Mouse (Mus musculus): ENCODE measurements around the gene Tmem211.
A peak's percentile ranks its signal among the peaks of the same experiment; 100 is the strongest.

Tmem211 gene

GRCm38 (mm10) chr5:113214455-113214854, 12.3 kb upstream of the Tmem211 start:
- no peak for DNase-seq

DNA sequence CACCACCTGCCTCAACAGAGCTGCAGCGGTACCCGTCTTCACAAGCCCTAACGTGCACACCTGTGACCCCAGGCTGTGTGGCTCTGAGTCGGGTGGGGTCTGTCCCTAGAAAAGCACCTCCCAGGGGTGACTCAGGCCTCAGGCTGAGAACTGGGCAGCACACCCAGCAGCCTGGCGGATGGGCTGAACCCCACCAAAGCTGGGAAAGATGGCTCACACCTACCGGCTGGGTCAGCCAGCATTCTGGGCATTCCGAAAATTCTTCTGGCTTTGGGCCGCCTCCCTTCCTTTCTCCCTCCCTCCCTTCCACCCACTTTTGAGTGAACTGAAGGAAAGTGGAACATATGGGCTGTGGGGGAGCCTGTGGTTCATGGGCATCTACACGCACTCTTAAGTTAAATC, 11.1 kb upstream of the Tmem211 start:
- DNase-seq, result no peak

- DNase-seq, result no peak
Measured at GRCm38 (mm10) chr5:113216328-113216960, 10.3 kb upstream of the Tmem211 start.

GRCm38 (mm10) chr5:113217076-113217475, 9.6 kb upstream of the Tmem211 start:
- no peak for DNase-seq

DNA sequence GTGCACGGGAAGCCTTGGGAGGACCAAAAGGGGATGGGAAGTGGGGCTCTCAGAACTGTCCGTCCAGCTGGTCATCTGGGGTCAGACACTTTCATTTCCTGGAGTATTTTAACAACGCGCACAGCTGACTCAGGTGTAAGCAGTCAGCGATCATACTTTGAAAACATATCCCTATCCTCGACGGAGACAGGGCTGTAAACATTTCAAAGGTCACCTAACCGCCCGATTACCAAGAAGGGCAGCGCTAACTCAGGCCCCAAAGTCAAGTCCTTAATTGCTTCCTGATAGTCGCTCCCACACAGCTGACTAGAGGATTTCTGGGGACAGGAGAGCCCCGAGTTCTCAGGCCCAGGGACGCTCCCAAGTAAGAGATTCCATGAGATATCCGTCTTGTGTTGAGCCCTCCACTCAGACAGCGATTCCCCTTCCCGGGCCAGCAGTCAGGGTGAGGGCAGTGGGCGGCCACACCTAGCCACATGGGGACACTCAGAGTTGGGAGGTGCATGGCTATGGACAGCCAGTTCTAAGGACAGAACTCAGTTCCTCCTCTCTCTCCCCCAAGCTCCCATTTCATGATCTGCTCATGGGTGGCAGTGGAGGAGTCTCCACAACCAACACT, 8.0 kb upstream of the Tmem211 start:
- no peak for DNase-seq

DNA sequence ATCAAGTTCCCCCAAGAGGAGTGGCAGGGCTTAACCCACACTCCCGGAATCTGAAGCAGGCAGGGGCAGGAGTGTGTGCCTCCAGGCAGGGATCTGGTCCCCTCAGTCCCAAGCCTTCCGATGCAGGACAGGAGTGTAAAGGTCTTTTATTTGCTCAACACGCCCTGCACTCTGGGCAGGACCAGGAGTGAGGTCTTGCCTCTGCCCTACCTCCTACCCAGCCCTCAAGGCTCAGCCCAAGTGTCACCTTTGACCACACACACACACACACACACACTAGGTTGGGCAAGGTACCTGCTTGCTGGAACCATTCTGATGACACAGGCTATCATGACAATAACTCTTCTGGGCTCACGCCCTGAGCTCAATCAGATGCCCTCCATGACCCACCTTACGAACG, 7.3 kb upstream of the Tmem211 start:
- no peak for DNase-seq

DNA sequence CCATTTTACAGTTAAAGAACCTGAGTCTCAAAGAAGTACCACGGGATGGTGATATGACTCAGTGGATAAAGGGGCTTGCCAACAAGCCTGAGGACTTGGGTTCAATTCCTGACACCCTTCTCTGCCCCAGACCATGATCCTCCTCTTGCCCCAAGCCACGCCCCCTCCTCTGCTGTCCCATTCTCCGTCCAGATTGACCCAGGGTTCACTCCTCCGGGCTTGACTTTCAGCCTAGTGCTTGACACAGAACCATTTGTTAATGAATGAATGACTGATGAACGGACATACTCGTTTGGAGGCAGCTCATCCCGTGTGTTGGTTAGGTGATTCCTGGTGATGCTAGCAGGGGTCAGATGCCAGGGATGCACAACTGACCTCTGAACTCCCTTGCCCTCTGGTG, 6.8 kb upstream of the Tmem211 start:
- DNase-seq, result no peak

- DNase-seq, result no peak
Measured at GRCm38 (mm10) chr5:113220383-113221146, 6.1 kb upstream of the Tmem211 start.

DNA sequence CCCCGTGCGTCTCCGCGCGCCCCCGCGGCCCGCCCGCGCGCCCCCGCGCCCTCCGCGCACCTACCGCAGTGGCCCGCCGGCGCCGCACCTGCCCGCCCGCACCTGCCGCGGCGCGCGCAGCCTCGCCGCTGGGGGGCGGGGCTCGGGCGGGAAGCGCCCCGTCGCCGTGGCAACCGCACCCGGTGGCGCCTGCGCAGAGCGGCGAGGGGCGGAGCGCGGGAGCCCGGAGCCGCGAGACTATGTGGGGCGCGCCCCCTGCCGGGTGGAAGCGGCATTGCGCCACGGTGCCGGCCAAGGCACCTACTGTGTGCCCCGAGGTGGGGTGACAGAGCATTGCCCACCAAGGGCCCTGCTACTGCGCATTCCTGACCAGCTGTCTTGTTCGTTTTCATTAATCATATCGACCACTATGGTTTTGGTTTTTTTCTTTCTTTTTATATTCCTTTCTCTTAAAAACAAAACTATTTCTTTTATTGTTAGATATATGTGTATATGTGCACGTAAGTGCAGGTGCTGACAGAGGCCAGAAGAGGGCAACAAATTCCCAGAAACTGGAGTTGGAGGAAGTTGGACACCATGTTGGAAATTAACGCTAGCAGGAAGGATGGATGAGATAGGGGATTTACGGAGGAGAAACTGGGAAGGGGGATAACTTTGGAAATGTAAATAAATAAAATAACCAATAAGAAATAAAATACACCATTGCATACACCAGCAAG, 5.4 kb upstream of the Tmem211 start, which contains the start of gene 2900026A02Rik:
TSS of gene 2900026A02Rik (minus strand) at position 90 of the 719 bp plus-strand sequence.
- peak; percentile 25 to 52 for DNase-seq

GRCm38 (mm10) chr5:113223888-113224287, 2.8 kb upstream of the Tmem211 start:
- DNase-seq, result no peak

GRCm38 (mm10) chr5:113225271-113225670, 1.4 kb upstream of the Tmem211 start:
- DNase-seq, result no peak

DNA sequence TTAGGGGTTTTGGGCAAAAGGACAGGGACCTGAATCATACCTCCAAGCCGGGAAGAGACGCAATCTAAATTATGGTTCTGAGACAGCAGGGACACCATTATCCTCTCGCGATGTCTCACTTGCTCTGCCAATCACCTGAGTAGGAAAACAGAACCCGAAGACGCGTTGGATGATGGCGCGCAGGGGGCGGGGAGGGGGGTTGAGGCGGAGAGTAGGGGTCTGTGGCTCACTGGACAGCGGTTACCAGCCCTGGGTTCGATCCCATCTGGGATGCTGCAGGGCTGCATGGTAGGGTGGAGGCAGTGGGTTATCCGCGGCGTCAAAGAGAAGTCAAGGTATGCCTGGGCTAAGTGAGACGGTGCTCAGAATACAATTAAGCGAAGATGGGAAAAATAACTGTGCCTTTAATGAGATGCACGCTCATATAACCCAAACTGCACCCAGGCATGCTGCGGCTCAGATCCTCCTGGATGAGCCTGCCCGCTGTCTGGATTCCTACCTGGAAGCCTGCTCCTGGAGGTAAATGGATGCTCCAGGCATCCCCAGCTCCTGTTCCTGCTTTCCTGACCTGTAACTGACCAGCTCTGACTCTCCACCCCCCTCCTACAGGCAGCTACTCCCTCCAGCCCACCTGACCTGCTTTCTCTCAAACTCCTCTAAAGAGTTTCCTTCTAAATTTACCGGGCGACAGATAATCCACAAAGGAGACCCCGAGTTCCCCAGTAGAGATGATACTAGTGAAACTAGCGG, 848 bp upstream of the Tmem211 start:
- no peak for DNase-seq

GRCm38 (mm10) chr5:113230196-113230595, 3.5 kb downstream of the Tmem211 start:
- DNase-seq, result no peak

- DNase-seq, result no peak
Measured at GRCm38 (mm10) chr5:113249263-113249930, 22.7 kb downstream of the Tmem211 start.

GRCm38 (mm10) chr5:113250806-113251205, 24.1 kb downstream of the Tmem211 start:
- DNase-seq, result no peak

DNA sequence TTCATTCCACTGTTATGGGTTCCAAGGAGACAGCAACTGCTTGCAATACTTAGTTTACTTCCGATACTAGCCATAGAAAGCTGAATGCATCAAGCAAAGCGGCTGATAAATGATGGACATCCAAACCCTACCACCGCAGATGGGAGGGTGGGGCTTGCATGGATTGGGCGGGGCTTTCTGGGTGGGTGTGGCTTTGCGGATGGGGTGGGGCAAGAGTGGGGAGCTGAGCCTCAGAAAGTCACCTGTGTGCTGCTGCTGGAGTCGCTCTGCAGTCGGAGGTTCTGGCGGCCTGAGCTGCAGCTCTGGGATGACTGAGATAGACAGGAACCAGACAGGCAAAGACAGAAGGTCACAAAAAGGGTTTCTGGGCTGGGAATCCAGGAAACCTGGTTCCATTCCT, 38.9 kb downstream of the Tmem211 start:
- DNase-seq, result no peak

DNA sequence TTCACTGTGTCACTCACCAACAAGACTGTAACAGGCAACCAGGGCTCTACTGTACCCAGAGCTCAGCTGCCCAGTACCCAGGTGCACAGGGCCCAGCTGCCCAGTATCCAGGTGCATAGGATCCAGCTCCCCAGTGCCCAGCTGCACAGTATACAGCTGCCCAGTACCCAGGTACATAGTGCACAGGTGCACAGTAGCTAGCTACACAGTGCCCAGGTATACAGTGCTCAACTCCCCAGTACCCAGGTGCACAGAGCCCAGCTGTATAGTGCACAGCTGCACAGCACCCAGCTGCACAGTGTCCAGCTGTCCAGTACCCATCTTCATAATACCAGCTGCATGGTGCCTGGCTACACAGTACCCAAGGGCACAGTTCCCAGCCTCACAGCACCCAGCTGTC, 41.5 kb downstream of the Tmem211 start:
- DNase-seq, result no peak

DNA sequence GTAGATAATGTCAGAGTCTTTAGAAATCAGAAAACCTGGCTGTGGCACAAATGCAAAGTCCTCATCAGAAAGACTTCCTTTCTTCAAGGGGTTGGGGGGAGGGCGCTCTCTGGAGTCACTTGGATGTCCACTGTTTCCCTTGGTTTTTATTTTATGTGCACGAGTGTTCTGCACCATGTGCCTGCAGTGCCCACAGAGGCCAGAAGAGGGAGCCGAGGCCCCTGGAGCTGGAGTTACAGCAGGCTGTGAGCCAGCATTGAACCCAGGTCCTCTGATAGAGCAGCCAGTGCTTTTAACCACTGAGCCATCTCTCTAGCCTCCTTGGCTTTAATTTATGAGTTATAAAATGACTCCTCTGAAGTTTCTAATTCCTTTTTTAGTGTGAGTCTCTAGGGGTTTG, 43.3 kb downstream of the Tmem211 start:
- DNase-seq, result no peak

- peak; percentile 42 to 49 for DNase-seq
Measured at GRCm38 (mm10) chr5:113271207-113271811, 44.6 kb downstream of the Tmem211 start.

- no peak for DNase-seq
Measured at GRCm38 (mm10) chr5:113275839-113276238, 49.1 kb downstream of the Tmem211 start.

DNA sequence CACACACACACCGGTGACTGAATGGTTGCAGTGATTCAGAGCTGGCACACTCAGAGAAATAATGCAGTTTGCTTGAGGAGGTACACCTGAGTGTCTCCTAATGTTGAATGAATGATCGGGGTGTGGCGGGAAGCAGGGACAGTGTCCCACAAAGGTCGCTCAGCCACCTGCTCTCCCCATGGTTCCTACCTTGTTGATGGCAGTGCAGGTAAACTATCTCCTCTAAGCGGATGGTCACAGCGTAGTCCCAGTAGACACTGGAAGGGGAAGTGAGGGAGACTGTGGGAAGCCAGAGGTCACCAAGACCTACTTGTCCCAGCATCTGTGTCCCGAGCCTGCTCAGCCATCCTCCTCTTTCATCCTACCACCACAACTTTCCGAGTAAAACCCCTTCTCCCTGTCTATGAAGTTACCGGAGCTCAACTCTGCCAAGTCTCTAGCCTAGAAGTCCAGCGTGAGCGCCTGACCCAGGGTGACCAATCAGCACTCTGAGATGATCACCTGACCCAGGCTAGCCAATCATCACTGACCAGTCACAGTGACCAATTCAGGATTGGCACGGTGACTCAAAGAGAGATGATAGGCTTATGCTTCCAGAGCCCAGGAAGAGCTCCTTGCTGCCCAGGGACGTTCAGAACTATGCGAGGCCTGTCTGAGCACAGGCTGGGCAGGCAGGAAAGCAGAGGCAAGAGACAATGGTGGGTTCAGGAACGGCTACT, 53.6 kb downstream of the Tmem211 start:
- DNase-seq, result peak in 1 of 2 experiments; percentile 67
